Mouse (Mus musculus) lung, adult 2 months (tissue): Measurements from ENCODE around the gene Nrros. TPM values are rescaled to one million over a fixed set of nuclear protein-coding genes. Genes with fewer than 3 reads are reported as not detected.
A peak's percentile ranks its signal among the peaks of the same experiment; 100 is the strongest.
"Not testable (repeated sequence)": the region's sequence is repeated elsewhere in the genome, so short reads cannot be mapped to it uniquely, and the experiment has no call there.

ENCODE experiments used
- DNase-seq: peaks from one replicate; pipeline ENCODE4 v3.0.0; 2022
- H3K4me1 ChIP-seq: fragments of 200-500 bp; 2 replicates; pipeline ENCODE4 v1.6.1; 2011; ENCODE audit warnings: low read length; ENCODE audit not compliant: control insufficient read depth, insufficient read depth
- H3K4me3 ChIP-seq: fragments of 200-500 bp; replicated peaks from 2 replicates; pipeline ENCODE3; 2011; ENCODE audit warnings: low read depth, mild to moderate bottlenecking, control low read depth, low read length; ENCODE audit errors: extremely low read depth
- CTCF ChIP-seq: fragments of 200-500 bp; IDR thresholded peaks from 2 replicates; pipeline ENCODE4 v1.5.1; 2011; ENCODE audit warnings: mild to moderate bottlenecking, low read length, control low read depth; ENCODE audit not compliant: insufficient read depth
- POLR2A ChIP-seq: fragments of 200-500 bp; IDR thresholded peaks from 2 replicates; pipeline ENCODE4 v1.6.1; 2011; ENCODE audit warnings: low read depth, mild to moderate bottlenecking, control low read depth, low read length, borderline replicate concordance; ENCODE audit errors: extremely low read depth
- WGBS: fragments of 180-500 bp; shearing (Covaris S2); methylation state at CpG from one replicate; pipeline ENCODE4 v1.1.7; 2018; 5-methylcytosine and 5-hydroxymethylcytosine counted together
- polyA plus RNA-seq: library from polyadenylated mRNA; depleted of rRNA; stranded (reverse); fragments of >200 nt; gene quantifications from 2 replicates; pipeline ENCODE4 v1.2.3, GENCODE M21; 2012; rRNA removed

The Nrros gene
- polyA plus RNA-seq, 1 experiment, result 40.6 TPM

GRCm38 (mm10) chr16:32108170-32108569, 57.2 kb downstream of the Nrros start:
- WGBS, result 69% methylated on average over 7 of the region's 7 CpGs
- no peaks in the 10 kb centered on the region; the same call in 1 of the 2 replicates for H3K4me1 ChIP-seq
- DNase-seq, result no peak
- peak; percentile 33; the same call in 1 of the 2 replicates for TF ChIP-seq CTCF
- no peak for TF ChIP-seq POLR2A
- H3K4me3 ChIP-seq, result no peak overlapping the region

- no peak for DNase-seq
- TF ChIP-seq POLR2A, result no peak
- no peak for TF ChIP-seq CTCF
- 81% methylated on average over 12 of the region's 12 CpGs for WGBS
- no peak overlapping the region for H3K4me3 ChIP-seq
- no peaks in the 10 kb centered on the region for H3K4me1 ChIP-seq
Measured at GRCm38 (mm10) chr16:32107342-32108045, 57.9 kb downstream of the Nrros start.

GRCm38 (mm10) chr16:32105698-32106097, 59.7 kb downstream of the Nrros start:
- TF ChIP-seq CTCF (no peak), POLR2A (no peak)
- DNase-seq, result no peak
- Histone ChIP-seq H3K4me3 (no peak overlapping the region), H3K4me1 (no peaks in the 10 kb centered on the region)
- WGBS, result 97% methylated on average over 1 of the region's 1 CpGs

GRCm38 (mm10) chr16:32102295-32102694, 63.1 kb downstream of the Nrros start:
- Histone ChIP-seq H3K4me1 (peaks cover 5% of the 10 kb centered on the region; the same call in 1 of the 2 replicates), H3K4me3 (no peak overlapping the region)
- TF ChIP-seq POLR2A (no peak), CTCF (no peak)
- 85% methylated on average over 13 of the region's 13 CpGs for WGBS
- no peak for DNase-seq

GRCm38 (mm10) chr16:32099638-32100150, 65.7 kb downstream of the Nrros start, which contains the start of the genes Pigx and Cep19:
Gene Pigx, minus strand, starts transcription at chr16:32099740.
Gene Cep19, plus strand, starts transcription at chr16:32099800.
- peaks cover 5% of the 10 kb centered on the region; the same call in 1 of the 2 replicates for H3K4me1 ChIP-seq
- peak; percentile 69; the same call in 1 of the 2 replicates for TF ChIP-seq POLR2A
- no peak for TF ChIP-seq CTCF
- peak; percentile 90 for DNase-seq
- H3K4me3 ChIP-seq, result peak within 1 kb of the TSS; percentile 86
- WGBS, result under 1% methylated on average over 34 of the region's 34 CpGs

- WGBS, result under 1% methylated on average over 39 of the region's 39 CpGs
- H3K4me3 ChIP-seq, result peak overlapping the region; percentile 86
- TF ChIP-seq CTCF (no peak), POLR2A (no peak)
- H3K4me1 ChIP-seq, result peaks cover 5% of the 10 kb centered on the region; the same call in 1 of the 2 replicates
- no peak for DNase-seq
Measured at GRCm38 (mm10) chr16:32098897-32099637, 66.3 kb downstream of the Nrros start.

- 92% methylated on average over 2 of the region's 2 CpGs for WGBS
- not testable (repeated sequence) for DNase-seq, H3K4me3 ChIP-seq, H3K4me1 ChIP-seq
Measured at GRCm38 (mm10) chr16:32097757-32098156, 67.6 kb downstream of the Nrros start.

Other genes with a start within 250 kb of the Nrros start
- gene Pigz, start 231.7 kb downstream of the Nrros start, polyA plus RNA-seq, result 4.8 and 5.5 TPM in 2 replicates
- gene 0610012G03Rik, start 217.1 kb downstream of the Nrros start, polyA plus RNA-seq, result 49.6 and 74.2 TPM in 2 replicates
- gene Ncbp2, start 217.1 kb downstream of the Nrros start, polyA plus RNA-seq, result 6.6 and 26.5 TPM in 2 replicates
- 3.4 and 5.8 TPM in 2 replicates for gene Senp5, start 162.3 kb downstream of the Nrros start, polyA plus RNA-seq
- 19.2 and 22.5 TPM in 2 replicates for gene Pak2, start 86.3 kb downstream of the Nrros start, polyA plus RNA-seq
- 19.6 and 20.0 TPM in 2 replicates for gene Pigx, start 65.9 kb downstream of the Nrros start, polyA plus RNA-seq
- 7.8 and 9.2 TPM in 2 replicates for gene Cep19, start 65.8 kb downstream of the Nrros start, polyA plus RNA-seq
- gene Bex6, start 14.2 kb upstream of the Nrros start, polyA plus RNA-seq, result not detected in 2 replicates
- 3.7 and 5.2 TPM in 2 replicates for gene Fbxo45, start 81.6 kb upstream of the Nrros start, polyA plus RNA-seq
- 2.6 and 5.5 TPM in 2 replicates for gene Wdr53, start 81.6 kb upstream of the Nrros start, polyA plus RNA-seq
- 0.13 TPM in 1 of 2 replicates, not detected in the other for gene Smco1, start 105.9 kb upstream of the Nrros start, polyA plus RNA-seq
- 8.2 and 12.0 TPM in 2 replicates for gene Rnf168, start 111.9 kb upstream of the Nrros start, polyA plus RNA-seq
- 16.8 and 22.2 TPM in 2 replicates for gene Ubxn7, start 166.7 kb upstream of the Nrros start, polyA plus RNA-seq
- 0.29 TPM in 1 of 2 replicates, not detected in the other for gene Tm4sf19, start 234.9 kb upstream of the Nrros start, polyA plus RNA-seq